Mouse (Mus musculus) Patski (cell line): ENCODE measurements around the gene Tgfbrap1. TPM values are rescaled to one million over a fixed set of nuclear protein-coding genes. Genes with fewer than 3 reads are reported as not detected.

Experiments used
- ATAC-seq: fragments of 100-300 bp; one replicate; pipeline ENCODE4 v1.8.0; 2021
- CTCF ChIA-PET: fragments of 350-600 bp; sonication (Branson Sonifier 250); formaldehyde crosslinking; loops from one replicate; lab custom pipeline; 2022; ENCODE audit warnings: inconsistent platforms; lab: Charles Lee
- POLR2A ChIA-PET: fragments of 350-600 bp; sonication (Branson Sonifier 250); formaldehyde crosslinking; loops from one replicate; lab custom pipeline; 2022; ENCODE audit warnings: antibody characterized with exemption, inconsistent platforms; lab: Charles Lee
- DNase-seq: peaks from one replicate; pipeline ENCODE4 v3.0.0-alpha.2; 2011; ENCODE audit warnings: low read depth, low spot score
- H3K27me3 ChIP-seq: fragments of 371-371 bp; one replicate; pipeline ENCODE4 v1.5.1; 2021
- CTCF ChIP-seq: fragments of 100-300 bp; IDR thresholded peaks from one replicate; pipeline ENCODE4 v1.5.1; 2021
- in situ Hi-C: fragments of 300-500 bp; cut with MboI; formaldehyde crosslinking; loops from 3 replicates; pipeline ENCODE4 v1.11.1; 2018; ENCODE audit warnings: low pct_unique_long_range_greater_than_20kb, mixed read lengths
- polyA plus RNA-seq: library from polyadenylated mRNA; unstranded; gene quantifications from one replicate; pipeline ENCODE4 v1.2.3, GENCODE M21; 2021

Tgfbrap1 gene
- polyA plus RNA-seq, 1 experiment from 2014 or later, result 24.4 TPM

- ChIA-PET POLR2A (no interaction called here), CTCF (interaction anchor here (1.5 kb wide), 1 partner anchor 17 kb away, joined by 5 read pairs; no protein-coding TSS in a partner anchor)
- DNase-seq (no peak), ATAC-seq (no peak)
- TF ChIP-seq CTCF, result no peak
- peaks cover 30% of the 10 kb centered on the region for H3K27me3 ChIP-seq
- in situ Hi-C loops, result no loop called here
Measured at GRCm38 (mm10) chr1:43006051-43006514, 92.4 kb downstream of the Tgfbrap1 start.

Other genes starting within 250 kb of the Tgfbrap1 start
- gene Mrps9, start 247.4 kb downstream of the Tgfbrap1 start, polyA plus RNA-seq, result 72.7 TPM
- not detected for gene Gpr45, start 145.8 kb downstream of the Tgfbrap1 start, polyA plus RNA-seq
- 23.9 TPM for gene AI597479, start 73 bp upstream of the Tgfbrap1 start, polyA plus RNA-seq
- 380 TPM for gene Fhl2, start 98.3 kb upstream of the Tgfbrap1 start, polyA plus RNA-seq